Mouse (Mus musculus) adrenal gland, adult 8-10 months (tissue): ENCODE measurements at regions not wholly inside any gene's neighbourhood (a gene's known extent, or its start where the extent isn't known, plus 50 kb on each side); places are given as distances from the start of the nearest gene placed in this dataset.
"Not testable (repeated sequence)": the region's sequence is repeated elsewhere in the genome, so short reads cannot be mapped to it uniquely, and the experiment has no call there.

Experiments used
- DNase-seq: peaks from one replicate; pipeline ENCODE4 v3.0.0; 2022

DNA sequence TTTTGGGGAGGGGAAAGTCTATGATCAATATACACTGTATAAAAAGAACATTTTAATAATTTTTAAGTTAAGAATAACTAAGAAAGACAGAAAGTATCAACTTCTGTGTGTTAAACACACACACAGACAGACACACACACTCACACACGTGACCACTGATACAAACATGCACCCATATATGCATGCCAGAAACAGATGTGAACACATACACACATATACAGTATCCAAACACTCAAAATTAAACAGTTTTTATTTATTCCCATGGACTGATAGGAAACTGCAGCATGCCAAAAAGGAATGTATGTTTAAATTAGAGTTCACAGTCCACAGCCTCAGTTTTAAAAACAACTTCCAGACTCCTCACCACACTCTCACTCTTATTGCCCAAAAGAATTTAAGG is 203.4 kb upstream of the Tbl1x start:
- DNase-seq, result no peak

DNA sequence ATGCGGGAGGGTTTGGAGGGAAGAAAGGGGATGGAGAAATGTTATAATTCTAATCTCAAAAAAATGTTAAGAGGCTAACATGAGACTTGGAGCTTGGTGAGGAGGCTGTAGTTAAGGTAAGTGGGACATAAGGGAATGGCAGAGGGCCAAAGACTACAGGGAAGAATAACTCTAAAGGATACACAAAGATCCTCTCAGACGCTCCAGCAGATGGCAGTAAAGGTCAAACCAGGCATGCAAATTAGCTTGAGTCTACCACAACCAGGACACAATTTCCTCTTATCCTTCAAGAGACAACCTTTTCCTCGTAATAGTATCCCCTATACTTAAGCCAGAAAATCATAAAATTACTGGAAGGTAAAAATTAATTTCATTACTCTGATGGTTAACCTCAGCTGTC is 196.4 kb upstream of the Tbl1x start:
- DNase-seq, result peak; percentile 26

DNA sequence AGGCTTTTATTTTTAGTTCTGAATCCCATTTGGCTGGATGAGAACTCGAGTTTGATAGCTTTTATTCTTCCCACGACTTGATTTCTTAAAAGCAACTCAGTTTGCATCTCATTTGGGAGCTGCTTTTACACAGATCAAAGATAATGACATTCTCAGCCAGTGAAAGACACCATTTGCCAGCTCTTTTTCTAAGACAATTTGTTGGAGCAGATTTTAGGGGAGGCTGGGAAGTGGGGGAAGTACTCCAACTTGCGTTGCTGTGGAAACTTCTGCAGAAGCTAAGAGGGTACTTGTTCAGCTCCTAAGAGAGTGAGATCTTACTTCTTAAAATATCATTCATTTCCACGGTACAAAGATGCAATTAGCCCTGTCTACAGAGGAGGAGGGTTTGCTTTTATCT is 187.2 kb upstream of the Tbl1x start:
- no peak for DNase-seq

DNA sequence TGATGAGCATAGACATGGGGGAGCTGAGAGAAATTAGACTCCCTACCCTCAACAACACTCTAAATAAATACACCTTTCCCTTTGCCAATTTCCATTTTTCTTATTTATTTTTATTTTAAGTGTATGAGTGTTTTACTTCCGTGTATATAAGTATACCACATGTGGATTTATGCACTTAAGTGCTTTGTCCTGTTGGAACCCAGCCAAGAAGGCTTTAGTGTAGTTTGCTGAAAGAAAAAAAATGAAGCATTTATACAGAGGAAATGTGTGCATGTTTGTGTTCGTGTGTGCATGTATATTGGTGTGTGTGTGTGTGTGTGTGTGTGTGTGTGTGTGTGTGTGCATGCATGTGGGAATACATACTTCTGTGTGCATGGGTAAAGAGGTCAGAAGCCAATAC is 157.6 kb upstream of the Tbl1x start:
- no peak for DNase-seq

DNA sequence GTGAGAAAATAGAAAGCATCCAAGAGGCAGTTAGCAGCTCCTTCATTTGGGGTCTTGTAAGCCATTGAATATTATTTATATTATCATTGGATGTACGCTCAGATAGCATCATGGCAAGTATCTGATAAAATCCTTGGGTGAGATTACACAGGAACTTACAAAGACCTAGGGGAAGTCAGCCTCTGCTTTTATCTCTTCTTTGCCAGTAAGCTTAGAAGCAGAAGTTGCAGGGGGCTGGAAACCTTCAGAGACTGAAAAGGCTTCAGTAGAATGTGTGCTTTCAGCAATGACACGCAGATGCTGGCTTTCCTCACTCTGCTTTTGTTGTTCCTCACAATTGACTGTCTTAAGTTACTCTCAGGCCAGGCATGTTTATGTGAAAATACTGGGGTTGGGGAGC is 150.3 kb upstream of the Tbl1x start:
- DNase-seq, result no peak

DNA sequence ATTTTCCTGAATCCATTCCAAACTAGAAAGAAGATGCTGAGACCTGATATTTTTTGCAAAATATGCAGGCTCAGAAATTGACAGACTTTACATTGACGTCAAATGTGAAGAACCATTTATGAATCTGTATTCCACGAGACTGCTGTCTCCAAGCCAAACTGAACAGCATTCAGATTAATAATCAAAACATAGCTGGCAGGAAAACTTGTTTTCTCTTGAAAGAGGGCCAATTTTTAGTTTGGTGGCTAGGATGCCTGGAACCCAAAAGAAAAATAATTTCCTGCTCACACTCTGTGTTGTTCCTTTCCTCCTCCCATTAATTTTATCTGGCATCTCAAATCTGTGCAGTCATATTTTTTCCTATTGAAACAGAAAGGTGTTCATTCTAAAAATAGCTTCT is 149.7 kb upstream of the Tbl1x start:
- DNase-seq, result no peak

DNA sequence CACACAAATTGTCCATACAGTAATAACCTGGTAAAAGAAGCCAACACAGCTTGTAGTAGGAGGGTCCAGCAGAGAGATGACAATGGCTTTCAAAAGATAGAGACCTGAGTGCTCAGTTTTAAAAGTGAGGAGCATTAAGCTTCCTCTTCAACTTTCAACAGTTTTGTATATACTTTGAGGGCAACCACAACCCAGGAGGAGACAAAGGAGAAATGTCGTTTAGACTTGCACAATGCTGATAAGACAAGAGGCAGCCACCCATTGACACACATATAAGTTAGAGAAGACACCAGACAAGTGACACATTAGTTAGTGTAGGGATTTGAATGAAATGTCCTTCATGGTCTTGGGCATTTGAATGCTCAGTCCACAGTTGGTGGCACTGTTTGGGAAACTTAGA is 147.2 kb upstream of the Tbl1x start:
- DNase-seq, result no peak

DNA sequence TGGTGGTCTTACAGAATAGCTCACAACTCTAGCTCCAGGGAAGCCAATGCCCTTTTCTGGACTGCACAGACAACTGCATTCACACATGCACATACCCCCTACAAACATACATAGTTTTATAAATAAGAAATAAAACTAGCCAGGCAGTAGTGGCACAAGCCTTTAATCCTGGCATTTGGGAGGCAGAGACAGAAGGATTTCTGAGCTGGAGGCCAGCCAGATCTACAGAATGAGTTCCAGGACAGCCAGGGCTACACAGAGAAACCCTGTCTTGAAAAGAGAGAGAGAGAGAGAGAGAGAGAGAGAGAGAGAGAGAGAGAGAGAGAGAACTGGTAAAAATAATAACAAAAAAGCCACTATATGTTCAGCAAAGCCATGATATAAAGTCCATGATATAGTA is 143.5 kb upstream of the Tbl1x start:
- DNase-seq, result no peak

DNA sequence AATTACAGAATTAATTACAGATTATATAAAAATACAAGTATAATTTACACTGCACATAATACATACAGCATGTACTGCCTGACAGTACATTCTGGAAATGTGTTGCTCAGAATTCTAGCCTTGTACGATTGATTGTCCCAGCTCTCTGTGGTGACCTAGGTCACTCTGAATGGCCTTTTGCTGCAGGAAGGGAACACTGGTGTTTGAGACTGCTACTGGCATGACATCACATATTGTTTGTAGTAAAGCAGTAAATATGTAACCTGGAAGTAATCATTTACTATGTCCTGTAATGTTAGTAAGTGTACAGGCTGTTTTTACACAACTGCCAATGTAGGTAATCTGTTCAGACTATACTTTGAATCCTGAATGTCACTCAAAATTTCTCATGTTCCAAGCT is 123.5 kb upstream of the Tbl1x start:
- DNase-seq, result no peak

DNA sequence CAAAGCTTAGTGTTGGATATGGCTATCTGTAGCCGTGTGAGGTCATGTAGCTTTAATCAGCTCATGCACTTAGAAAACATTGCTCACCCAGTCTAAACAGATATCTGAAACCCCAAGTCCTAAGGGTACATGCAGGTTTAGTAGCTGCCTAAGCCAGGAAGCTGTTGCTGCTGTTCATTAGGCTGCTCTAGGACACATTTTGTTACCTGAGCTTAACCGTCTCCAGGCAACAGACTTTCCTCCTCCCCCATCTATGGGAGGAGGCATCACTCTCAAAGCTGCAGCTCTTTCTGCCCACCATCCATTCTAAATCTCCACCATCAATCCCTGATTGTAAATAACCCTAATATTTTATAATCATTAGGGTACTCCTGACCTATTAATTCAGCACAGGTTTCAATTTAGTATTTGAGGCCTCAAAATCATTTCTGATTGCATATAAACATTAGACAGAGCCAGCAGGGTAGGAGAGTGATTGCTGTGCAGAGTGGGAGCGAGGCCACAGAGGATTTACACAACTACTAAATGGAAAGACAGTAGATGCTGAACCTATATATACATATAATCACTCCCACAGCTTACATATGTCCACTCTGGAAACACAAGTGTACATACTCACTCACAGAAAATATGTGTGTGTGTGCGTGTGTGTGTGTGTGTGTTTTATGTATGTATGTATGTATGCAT is 118.9 kb upstream of the Tbl1x start:
- DNase-seq, result no peak

DNA sequence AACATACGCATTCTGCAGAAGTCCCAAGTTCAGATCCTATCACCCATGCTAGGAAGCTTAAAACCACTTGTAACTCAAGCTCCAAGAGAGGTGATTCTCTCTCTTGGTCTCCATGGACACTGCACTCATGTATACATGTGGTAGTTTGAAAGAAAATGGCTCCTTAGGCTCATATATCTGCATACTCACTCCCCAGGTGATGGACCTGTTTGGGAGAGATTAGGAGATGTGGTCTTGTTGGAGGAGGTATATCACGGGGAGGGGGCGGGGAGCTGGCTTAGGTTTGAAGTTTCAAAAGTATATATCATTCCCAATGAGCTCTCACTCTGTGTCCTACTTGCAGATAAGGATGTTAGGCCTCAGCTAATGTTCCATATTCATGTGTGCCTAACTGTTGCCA is 103.9 kb upstream of the Tbl1x start:
- DNase-seq, result no peak

DNA sequence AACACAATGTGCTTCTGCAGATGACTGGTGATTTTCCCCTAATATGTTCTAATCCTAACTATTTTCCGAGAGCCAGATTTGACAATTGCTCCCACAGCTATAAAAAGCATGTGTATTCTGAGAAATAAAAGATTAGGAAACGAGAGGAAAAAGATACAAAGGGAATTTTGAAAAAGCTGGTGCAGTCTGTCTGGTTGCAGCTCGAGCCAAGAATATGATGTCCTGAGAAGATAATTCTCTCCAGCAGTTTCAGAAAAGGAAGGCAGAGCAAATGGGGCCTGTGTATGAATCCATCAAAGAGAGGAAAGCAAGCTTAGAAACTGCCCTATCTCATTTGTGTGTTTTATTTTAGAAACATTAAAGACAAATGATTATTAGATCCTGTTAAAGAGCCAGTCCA is 102.9 kb upstream of the Tbl1x start:
- no peak for DNase-seq

DNA sequence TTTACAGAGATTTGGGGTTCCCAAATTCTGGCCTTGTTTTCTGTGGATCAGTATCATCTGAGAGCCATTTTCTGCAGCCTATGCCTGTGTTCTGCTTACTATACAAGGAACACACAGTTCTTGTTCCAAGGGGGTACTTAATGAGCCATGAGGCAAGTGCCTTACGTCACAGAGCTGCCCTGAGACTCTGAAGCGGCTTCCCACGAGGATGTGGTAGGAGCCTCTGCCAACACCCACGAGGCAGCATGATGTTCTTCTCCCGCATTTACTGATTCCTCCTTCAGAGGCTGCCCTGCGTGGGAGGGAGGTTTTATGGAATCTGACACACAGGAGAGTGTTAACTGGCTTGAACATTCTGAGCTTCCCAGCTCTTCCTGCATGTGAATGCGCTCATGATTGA is 101.4 kb upstream of the Tbl1x start:
- DNase-seq, result no peak

DNA sequence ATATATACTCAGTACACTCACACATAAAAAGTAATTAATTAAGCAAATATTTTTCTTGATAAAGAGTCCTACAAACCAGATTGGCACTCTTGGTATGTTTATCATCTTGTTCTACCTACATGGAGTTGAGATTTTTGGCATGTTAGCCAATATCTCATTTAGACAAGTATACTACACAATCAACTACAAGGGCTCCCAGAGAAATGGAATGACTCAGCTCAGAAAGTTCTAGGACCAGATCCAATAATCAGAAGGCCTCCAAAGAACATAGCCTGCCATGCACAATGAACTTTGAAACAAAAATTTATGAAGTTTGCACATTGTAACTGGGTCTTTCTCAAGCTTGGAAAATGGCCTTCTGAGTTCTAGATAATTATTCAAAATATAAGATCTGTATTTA is 100.0 kb upstream of the Tbl1x start:
- no peak for DNase-seq

DNA sequence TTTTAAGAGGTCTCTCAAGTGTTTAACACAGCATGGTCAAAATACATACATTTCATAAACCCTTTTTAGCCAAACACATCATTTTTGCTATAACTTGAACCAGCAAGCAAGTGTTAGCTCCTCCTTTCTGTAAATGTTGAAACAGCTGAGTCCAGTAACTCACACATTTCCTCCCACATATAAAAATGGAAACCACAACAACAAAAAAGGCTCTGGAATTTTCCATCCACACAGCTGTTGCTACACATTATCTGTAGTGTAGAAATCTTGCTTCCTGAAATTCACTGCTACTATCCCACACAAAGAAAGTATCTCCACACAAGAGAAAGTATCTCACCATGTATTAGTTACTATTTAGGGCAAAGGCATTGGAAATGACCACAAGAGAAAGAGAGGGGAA is 96.7 kb upstream of the Tbl1x start:
- no peak for DNase-seq

DNA sequence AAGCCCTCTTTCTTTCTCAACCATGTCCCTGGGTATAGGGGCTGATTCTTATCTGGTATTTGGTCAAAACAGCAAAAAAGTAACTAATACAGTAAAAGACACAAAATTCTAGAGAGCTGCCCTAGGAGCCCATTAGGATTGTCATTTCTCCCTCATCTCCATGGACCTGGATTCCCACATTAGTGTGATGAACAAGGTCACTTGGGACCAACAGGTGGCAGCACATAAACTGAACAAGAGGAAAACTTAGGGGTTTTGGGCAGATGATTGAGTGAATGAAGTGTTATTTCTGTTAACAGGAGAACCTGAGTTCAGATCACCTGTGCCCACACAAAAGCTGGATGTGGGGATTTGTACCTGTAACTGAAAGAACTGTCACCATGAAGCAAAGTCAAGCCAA is 93.0 kb upstream of the Tbl1x start:
- no peak for DNase-seq

DNA sequence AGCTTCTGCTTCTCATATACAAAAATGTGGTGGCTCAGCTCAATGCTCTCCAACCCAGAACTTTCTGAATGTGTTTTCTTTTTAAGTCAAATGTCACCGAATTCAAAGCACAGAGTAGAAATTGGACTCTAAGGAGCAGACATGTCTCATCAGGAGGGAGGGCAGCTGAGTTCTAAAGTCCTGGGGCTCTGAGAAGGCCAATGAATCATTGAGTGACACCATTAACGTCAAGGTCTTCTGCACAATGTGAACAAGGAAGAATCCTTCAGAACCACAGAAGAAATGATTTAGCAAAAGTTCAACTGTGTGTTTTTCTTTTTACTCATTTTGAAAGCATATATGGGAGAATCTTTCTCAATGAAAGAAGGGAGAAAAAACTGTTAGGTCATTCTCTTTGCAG is 88.6 kb upstream of the Tbl1x start:
- no peak for DNase-seq

DNA sequence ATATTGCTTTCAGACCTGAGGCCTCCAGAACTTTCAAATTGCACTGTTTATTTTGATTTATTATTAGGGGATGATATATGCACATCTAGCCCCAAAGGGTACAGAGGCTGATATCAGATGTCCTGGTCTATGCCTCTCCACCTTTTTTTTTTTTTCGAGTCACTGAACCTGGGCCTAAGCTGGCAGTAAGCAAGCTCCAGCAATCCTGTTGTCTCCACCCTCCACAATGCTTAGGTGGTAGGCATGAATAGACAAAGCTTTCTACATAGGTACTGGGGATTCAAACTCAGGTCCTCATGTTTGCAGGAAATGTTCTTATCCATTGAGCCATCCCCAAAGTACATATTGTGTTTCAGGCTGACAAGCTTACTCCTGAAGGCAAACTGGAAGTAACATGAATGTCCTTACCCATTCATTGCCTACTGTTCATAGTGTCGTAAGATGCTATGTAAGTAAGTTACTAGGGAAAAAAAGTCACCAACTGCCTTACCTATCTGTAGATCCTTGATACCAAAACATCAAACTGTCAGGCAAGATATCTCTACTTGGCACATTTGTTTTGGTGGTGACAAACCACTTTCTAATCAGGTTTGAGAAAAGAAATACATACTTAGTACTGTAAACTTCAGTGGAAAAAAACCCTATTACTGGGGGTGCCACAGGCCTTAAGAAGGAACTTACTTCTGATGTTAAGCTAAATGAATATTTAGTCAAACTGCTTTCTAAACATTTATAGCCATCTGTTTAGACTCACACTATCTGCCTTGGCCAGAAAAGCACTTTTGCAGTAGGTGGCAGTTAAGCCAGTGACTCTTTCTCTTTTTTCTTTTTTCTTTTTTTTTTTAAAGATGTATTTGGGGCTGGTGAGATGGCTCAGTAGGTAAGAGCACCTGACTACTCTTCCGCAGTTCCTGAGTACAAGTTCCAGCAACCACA is 85.8 kb upstream of the Tbl1x start:
- no peak for DNase-seq

DNA sequence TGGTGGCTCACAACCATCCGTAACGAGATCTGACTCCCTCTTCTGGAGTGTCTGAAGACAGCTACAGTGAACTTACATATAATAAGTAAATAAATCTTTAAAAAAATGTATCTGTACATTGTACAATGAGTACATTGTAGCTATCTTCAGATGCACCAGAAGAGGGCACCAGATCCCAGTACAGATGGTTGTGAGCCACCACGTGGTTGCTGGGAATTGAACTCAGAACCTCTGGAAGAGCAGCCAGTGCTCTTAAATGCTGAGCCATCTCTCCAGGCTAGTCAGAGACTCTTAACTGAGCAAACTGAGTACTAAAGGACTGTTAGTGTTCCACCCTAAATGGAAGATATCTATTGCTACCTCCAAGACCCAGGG is 85.1 kb upstream of the Tbl1x start:
- not testable (repeated sequence) for DNase-seq

DNA sequence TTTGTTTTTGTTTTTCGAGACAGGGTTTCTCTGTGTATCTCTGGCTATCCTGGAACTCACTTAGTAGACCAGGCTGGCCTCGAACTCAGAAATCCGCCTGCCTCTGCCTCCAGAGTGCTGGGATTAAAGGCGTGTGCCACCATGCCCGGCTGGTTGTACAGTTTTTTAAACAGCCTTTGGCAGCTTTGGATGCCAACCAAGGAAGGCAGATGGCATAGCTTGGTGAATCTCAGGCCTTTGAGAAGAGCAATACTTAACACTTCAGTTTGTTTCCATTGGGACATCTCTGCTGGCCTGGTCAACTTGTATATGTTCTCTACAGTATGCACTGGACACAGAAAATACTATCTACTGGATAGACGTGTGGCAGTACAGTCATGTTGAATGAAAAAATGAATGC is 84.0 kb upstream of the Tbl1x start:
- DNase-seq, result not testable (repeated sequence)

DNA sequence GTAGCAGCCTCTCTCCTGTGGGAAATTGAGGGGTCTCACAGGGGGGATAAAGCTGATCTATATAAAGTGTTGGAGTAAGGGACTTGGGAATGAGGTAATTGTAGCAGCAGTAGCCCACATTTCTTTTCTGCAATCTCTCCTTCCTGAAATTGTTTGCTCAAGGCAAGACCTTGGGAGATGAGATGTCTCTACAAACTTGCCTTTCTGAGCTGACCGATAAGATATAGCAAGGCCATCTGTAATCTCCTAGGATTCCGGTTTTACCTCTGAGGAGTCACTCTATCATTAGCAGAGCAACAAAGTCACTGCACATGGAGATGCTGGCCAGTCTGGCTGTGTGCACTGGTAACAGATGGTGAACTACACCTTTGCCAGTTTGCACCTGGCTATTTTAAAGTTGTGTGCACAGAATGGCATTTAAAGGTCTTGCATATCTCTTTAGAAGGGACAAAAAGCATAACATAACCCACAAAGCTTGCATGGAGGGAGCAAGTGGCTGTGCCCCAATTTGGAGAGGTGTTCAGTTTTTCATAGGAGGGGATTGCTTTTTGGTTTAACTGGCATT is 78.7 kb upstream of the Tbl1x start:
- DNase-seq, result no peak

DNA sequence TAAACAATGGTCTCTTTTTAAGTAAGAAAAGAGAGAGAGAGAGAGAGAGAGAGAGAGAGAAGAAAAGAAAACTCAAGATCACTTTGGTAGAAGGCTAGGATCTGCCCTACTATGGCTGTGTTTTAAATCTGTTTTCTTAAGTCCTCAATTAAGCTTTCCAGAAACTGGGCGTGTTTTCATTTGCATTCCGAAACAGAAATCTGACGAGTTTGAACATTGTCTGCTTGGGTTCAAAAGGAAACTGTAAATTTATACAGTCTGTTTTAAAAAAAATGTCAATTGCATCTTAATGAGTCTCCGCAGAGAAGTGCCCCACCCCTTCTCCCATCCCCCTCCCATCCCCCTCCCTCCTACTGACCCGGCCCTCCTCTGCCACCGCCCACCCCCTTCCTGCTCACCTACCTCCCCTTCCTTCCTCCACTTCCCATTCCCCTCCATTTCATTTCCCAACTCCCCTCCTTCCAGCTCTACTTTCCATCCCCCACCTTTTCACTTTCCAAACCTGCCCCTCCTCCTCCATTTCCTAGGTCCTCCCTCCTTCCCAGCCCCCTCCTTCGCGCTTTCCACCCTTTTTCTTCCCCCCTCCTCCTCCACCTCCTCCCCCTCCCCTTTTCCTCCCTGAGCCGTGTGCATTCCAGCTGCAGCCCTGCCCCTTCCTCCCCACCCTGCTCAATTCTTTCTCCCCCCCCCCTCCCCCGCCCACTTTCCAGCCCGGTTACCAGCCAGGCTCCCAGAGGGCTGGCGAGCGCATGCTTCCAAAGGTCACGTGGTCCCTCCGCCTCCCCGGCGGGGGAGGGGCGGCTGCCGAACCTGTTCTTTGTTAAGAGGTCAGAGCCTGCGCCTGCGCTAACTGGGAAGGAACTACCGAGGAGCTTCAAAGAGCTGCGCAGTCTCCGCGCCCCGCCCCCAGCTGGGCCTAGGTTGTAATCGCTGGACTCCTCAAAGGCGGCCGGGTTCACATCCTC is 77.7 kb upstream of the Tbl1x start:
- DNase-seq, result peak; percentile 94

DNA sequence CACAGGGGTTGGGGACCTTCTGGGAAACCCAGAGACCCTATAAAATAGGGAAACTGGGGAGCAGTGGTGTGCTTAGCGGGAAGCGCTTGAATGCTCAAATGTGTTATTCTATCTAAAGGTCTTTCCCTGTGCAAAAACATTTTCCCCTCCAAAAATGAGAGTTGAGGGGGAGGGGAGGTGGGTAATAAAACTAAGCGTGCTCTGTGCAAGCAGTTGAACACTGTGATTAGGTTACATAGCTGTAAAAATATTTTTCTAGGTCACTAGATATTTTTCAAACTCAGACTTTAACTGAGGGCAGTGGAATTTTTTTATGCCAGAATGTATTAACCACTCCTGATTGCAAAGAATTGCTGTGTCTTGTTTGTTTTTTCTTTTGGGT is 77.0 kb upstream of the Tbl1x start:
- DNase-seq, result no peak
